Comparison of ENCODE assay signal across 35 mouse cellular contexts in the genomic region with DNA sequence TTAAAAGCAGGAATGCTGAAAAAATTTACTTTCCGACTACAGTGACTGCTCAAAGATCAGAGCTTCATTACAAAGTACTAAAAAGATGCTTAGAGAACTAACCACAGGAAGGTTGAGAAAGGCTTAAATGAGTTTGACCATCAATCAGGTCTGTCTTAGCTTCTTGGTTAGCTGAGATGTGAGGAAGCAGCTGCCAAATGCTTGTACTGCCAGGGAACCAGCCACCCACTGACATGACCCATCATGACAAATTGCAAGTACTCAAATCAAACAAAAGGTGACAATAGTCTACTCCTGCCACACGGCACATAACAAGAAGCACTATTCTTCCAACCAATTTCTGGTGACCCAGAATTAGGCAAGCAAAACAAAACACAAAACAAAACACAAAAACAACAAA.
DNase-seq lines count a peak whose midpoint lies in the region; ATAC-seq and TF ChIP-seq lines count a peak whose summit lies in the region.
"Had no signal": no experiment of that assay in that cellular context is flagged by ENCODE, and none has a peak within 500 bp of the region (broad histone marks: within the 10 kb centered on the region; RNA-seq: fewer than 3 reads in every experiment).

No protein-coding gene starts in this region.

- DNase-seq in ES-CJ7 (ENCODE audit: low read depth, low spot score) = peak; percentile 42
- peak; percentile 53 for DNase-seq in Muller cell, postnatal 12 days (ENCODE audit: inconsistent ontology term)
- DNase-seq in adrenal gland, postnatal 4 days (ENCODE audit: low spot score in 2 of 2) = no peak
- DNase-seq: adrenal gland, adult 2 months; adrenal gland, postnatal 36 days; cerebellum, adult 8-10 months; embryo, embryonic 11 days; gastrocnemius, postnatal 14 days; heart, adult 2 months; heart, postnatal 4 days; kidney, adult 18-20 months; kidney, postnatal 36 days; liver, postnatal 0 days; lung, postnatal 36 days; right cerebral cortex, adult 18-20 months; right cerebral cortex, postnatal 4 days; thymus, adult 2 months had no signal

- no peaks in the 10 kb centered on the region for H3K27me3 ChIP-seq in intestine, postnatal 0 days (replicated peaks; ENCODE audit: control insufficient read depth, insufficient read depth, low read length)
- H3K27me3 ChIP-seq in intestine, embryonic 16.5 days (replicated peaks; ENCODE audit: control insufficient read depth, insufficient read depth, low read length) = no peaks in the 10 kb centered on the region
- no peaks in the 10 kb centered on the region for H3K27me3 ChIP-seq in small intestine, adult 2 months (ENCODE audit: control insufficient read depth, insufficient read depth, low read length)
- H3K27me3 ChIP-seq: CH12.LX; embryonic facial prominence, embryonic 13.5 days; heart, embryonic 12.5 days; kidney, embryonic 15.5 days; limb, embryonic 12.5 days; liver, embryonic 12.5 days; megakaryocyte, embryonic 14.5 days; midbrain, embryonic 13.5 days; neural tube, embryonic 15.5 days had no signal

- H3K9ac ChIP-seq in intestine, postnatal 0 days (ENCODE audit: low read depth, low read length) = no peak overlapping the region
- H3K9ac ChIP-seq in intestine, embryonic 16.5 days (ENCODE audit: low read depth, low read length) = no peak overlapping the region
- H3K9ac ChIP-seq: embryonic facial prominence, embryonic 13.5 days; heart, embryonic 12.5 days; hindbrain, embryonic 14.5 days; kidney, embryonic 15.5 days; limb, embryonic 12.5 days; liver, embryonic 12.5 days; liver, postnatal 0 days; midbrain, embryonic 13.5 days; neural tube, embryonic 15.5 days had no signal

- TF ChIP-seq CTCF in intestine, postnatal 0 days (IDR thresholded peaks at IDR 0.05; ENCODE audit: low read depth) = no peak
- TF ChIP-seq CTCF in small intestine, adult 2 months (IDR thresholded peaks at IDR 0.05; ENCODE audit: extremely low read depth, insufficient read length, insufficient replicate concordance, low read depth, low read length) = no peak

- peak overlapping the region; percentile 22; the same call in 1 of the 2 replicates for H3K4me2 ChIP-seq in intestine, postnatal 0 days (replicated peaks; ENCODE audit: low read depth)
- H3K4me2 ChIP-seq in intestine, embryonic 16.5 days (ENCODE audit: low read depth, low read length) = no peak overlapping the region
- H3K4me2 ChIP-seq: embryonic facial prominence, embryonic 13.5 days; heart, embryonic 12.5 days; hindbrain, embryonic 14.5 days; kidney, embryonic 15.5 days; limb, embryonic 12.5 days; liver, embryonic 12.5 days; midbrain, embryonic 13.5 days; neural tube, embryonic 15.5 days had no signal

- peak overlapping the region; percentile 30; the same call in 1 of the 2 replicates for H3K27ac ChIP-seq in intestine, postnatal 0 days (ENCODE audit: low read depth, low read length)
- H3K27ac ChIP-seq in intestine, embryonic 16.5 days (ENCODE audit: low read length) = no peak overlapping the region
- peak overlapping the region; percentile 33 for H3K27ac ChIP-seq in small intestine, adult 2 months (ENCODE audit: insufficient read depth, low read depth, low read length)
- H3K27ac ChIP-seq: embryonic facial prominence, embryonic 13.5 days; heart, adult 2 months; hindbrain, embryonic 14.5 days; kidney, embryonic 15.5 days; layer of hippocampus, adult 2 months; left cerebral cortex, adult 2 months; limb, embryonic 12.5 days; liver, embryonic 12.5 days; midbrain, embryonic 13.5 days; neural tube, embryonic 15.5 days had no signal

- H3K4me3 ChIP-seq in intestine, postnatal 0 days (ENCODE audit: low read depth, low read length) = no peak overlapping the region
- no peak overlapping the region for H3K4me3 ChIP-seq in intestine, embryonic 16.5 days (ENCODE audit: low read length)
- H3K4me3 ChIP-seq in small intestine, adult 2 months (ENCODE audit: low read depth, low read length) = no peak overlapping the region
- H3K4me3 ChIP-seq: embryonic facial prominence, embryonic 13.5 days; erythroblast, embryonic 14.5 days; heart, adult 2 months; heart, embryonic 12.5 days; kidney, embryonic 15.5 days; layer of hippocampus, adult 2 months; left cerebral cortex, adult 2 months; limb, embryonic 12.5 days; liver, embryonic 12.5 days; megakaryocyte, embryonic 14.5 days; midbrain, embryonic 13.5 days; neural tube, embryonic 15.5 days had no signal

- no peak for ATAC-seq in intestine, postnatal 0 days
- no peak for ATAC-seq in intestine, embryonic 16.5 days
- ATAC-seq: activated CD4-positive, CD25-positive, alpha-beta regulatory T cell, adult 4 months; forebrain, embryonic 16.5 days; liver, embryonic 12.5 days; liver, postnatal 0 days; midbrain, embryonic 13.5 days had no signal

- WGBS in intestine, postnatal 0 days = 81% methylated on average over 2 of the region's 2 CpGs
- 68% methylated on average over 2 of the region's 2 CpGs for WGBS in intestine, embryonic 16.5 days
- WGBS in small intestine, adult 2 months = 87% methylated on average over 2 of the region's 2 CpGs

- no peaks in the 10 kb centered on the region for H3K36me3 ChIP-seq in intestine, postnatal 0 days (ENCODE audit: control insufficient read depth, insufficient read depth)
- no peaks in the 10 kb centered on the region for H3K36me3 ChIP-seq in intestine, embryonic 16.5 days (ENCODE audit: control insufficient read depth, insufficient read depth, low read length)
- H3K36me3 ChIP-seq in small intestine, adult 2 months (ENCODE audit: control insufficient read depth, insufficient read depth, low read length) = no peaks in the 10 kb centered on the region
- H3K36me3 ChIP-seq: embryonic facial prominence, embryonic 13.5 days; heart, embryonic 12.5 days; kidney, embryonic 15.5 days; limb, embryonic 12.5 days; liver, embryonic 12.5 days; midbrain, embryonic 13.5 days; neural tube, embryonic 15.5 days had no signal

- peaks cover 9% of the 10 kb centered on the region; the same call in 1 of the 2 replicates for H3K4me1 ChIP-seq in intestine, postnatal 0 days (replicated peaks; ENCODE audit: control insufficient read depth, insufficient read depth, low read length)
- H3K4me1 ChIP-seq in intestine, embryonic 16.5 days (ENCODE audit: control insufficient read depth, insufficient read depth, low read length) = no peaks in the 10 kb centered on the region
- peaks cover 4% of the 10 kb centered on the region; the same call in 1 of the 2 replicates for H3K4me1 ChIP-seq in small intestine, adult 2 months (ENCODE audit: control insufficient read depth, insufficient read depth, insufficient read length, low read length)
- H3K4me1 ChIP-seq: embryonic facial prominence, embryonic 13.5 days; kidney, embryonic 15.5 days; limb, embryonic 12.5 days; neural tube, embryonic 15.5 days had no signal

- no peak for TF ChIP-seq POLR2A in small intestine, adult 2 months (IDR thresholded peaks at IDR 0.05; ENCODE audit: low read depth, low read length)

- H3K9me3 ChIP-seq in intestine, postnatal 0 days (ENCODE audit: control insufficient read depth) = no peaks in the 10 kb centered on the region
- no peaks in the 10 kb centered on the region for H3K9me3 ChIP-seq in intestine, embryonic 16.5 days (ENCODE audit: control insufficient read depth, low read length)
- H3K9me3 ChIP-seq: embryonic facial prominence, embryonic 13.5 days; heart, embryonic 12.5 days; kidney, embryonic 15.5 days; limb, embryonic 12.5 days; liver, embryonic 12.5 days; megakaryocyte, embryonic 14.5 days; midbrain, embryonic 13.5 days; neural tube, embryonic 15.5 days had no signal

Comparison
In these comparisons a context has a peak if more than half of its experiments do, and no peak if none do; other contexts are left out.
1. DNase-seq: peak in ES-CJ7 (single experiment) and Muller cell, postnatal 12 days (single experiment); none in adrenal gland, postnatal 4 days (0 of 2).